Mouse (Mus musculus) layer of hippocampus, adult 6 months (tissue): ENCODE measurements around the gene Mtfmt. TPM values are rescaled to one million over a fixed set of nuclear protein-coding genes. Genes with fewer than 3 reads are reported as not detected.

ENCODE experiments used
- long read RNA-seq, 2 experiments: library from polyadenylated mRNA; unstranded; transcript quantifications; one replicate each; pipeline ENCODE4 v2.0.0; 2019 to 2020
- polyA plus RNA-seq: library from polyadenylated mRNA; unstranded; fragments of <200 nt; fragmentation: Nextera tagmentation; gene quantifications from 2 replicates; pipeline ENCODE4 v1.2.3, GENCODE M21; 2021

The Mtfmt gene
- polyA plus RNA-seq: 10.3 and 12.3 TPM in 2 replicates
- long read RNA-seq, experiment 1, transcript Mtfmt-201 (9 exons, 2,042 nt): major isoform, 16 of 23 reads
- long read RNA-seq, experiment 1, partial matches to known transcripts: 4 of 23 reads
- long read RNA-seq, experiment 1, other reads (novel, unspliced or antisense): 2 of 23 reads
- long read RNA-seq, experiment 2, transcript Mtfmt-201 (9 exons, 2,042 nt): major isoform, 63 of 76 reads
- long read RNA-seq, experiment 2, partial matches to known transcripts: 2 of 76 reads
- long read RNA-seq, experiment 2, other reads (novel, unspliced or antisense): 11 of 76 reads

DNA sequence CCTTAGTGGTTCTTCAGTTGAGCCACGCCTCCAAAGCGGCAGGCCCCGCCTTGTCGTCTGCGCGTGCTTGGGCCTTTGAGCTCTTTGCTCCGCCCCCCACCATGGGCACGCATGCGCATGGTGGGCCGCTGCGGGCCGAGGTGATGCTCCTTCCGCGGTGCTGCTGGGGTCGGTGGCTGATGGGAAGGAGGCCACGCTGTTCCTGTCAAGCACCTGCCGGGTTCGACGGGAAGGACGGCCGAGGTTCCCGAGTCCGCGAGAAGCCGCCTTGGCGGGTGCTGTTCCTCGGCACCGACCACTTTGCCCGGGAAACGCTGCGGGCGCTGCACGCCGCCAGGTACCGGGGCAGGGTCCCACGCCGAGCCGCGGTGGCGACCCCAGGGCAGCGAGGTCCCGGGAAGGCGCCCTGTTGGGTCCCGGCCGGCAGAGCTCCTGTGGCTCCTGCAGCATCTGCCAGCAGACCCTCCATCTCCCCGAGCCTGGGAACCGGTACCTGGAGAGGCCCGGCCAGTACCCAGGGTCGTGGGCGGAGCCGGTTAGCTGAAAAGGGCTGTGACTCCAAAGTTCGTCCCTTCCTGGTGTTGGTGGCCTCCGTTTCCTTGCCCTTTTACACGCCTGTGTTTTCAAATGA, at the start of gene Mtfmt:
TSS of gene Mtfmt (plus strand) at position 112 of the 631 bp plus-strand sequence.

DNA sequence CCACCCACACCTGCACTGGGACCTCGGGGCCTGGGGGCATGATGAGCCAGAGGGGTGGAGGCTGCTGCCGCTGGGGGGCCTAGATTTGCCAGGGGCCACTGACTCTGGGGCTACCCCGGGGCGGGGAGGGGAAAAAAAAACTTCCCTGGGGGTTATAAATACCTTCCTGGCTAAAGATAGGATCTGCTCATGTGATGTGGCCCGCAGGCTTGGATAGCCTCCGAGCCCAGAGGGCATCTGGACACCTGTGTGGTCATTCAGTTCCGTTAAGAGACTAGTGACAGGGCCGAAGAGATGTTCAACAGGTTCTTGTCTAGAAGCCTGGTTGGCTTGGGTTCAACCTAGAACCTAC, 44.0 kb upstream of the Mtfmt start, which contains the start of gene Kbtbd13:
TSS of gene Kbtbd13 (minus strand) at position 40 of the 352 bp plus-strand sequence.

DNA sequence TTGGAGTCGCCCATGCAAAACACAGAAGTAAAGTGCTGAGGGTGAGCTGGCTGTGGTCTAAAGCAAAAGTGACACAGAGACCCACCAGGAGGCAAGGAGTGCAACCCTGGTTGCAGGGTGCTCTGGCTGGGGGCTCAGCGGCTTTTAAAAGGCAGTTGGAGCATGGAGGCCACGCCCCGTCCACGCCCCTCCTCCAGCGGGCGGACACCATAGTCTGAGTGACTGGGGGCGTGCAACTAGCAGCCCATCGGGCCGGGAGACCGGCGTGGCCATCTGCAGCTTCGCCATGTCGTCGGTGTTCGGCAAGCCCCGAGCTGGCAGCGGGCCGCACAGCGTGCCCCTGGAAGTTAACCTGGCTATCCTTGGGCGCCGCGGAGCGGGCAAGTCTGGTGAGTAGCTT, 37.3 kb upstream of the Mtfmt start, which contains the start of gene Rasl12:
TSS of gene Rasl12 (plus strand) at position 228 of the 400 bp plus-strand sequence.

DNA sequence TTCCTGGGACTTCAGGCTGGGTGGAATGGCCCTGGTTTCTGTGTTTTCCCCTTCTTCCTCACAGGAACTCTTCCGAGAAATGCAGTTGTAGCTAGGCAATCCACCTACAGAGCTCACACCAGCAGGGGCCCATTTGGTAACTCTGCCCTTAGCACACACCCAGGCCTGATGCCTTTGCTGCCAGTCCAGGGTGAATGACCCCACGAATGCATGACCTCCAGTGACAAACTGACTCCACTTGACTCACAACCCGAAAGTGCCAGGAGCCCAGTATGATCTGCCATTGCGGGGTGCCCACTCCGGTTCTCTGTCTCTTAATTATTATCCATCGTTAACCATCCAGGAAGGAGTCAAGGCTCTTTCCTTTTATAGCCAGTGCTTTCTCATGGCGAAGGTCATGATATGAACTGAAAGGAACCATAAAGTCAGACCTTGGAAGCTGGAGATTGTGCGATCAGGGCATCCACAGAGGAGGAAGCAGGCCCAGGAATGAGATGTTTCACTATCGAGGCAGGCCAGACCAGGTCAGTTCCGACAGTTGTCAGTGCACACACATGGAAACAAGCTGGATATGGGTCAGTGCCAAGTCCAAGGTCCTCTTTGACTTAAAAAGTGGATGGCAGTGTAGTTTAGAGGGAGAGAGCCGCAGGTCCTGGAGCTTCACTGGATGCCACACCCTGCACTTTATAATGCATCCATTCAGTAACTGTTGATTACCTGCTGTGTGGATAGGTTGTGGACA, 12.7 kb upstream of the Mtfmt start, which contains the start of gene Slc51b:
TSS of gene Slc51b (minus strand) at position 196 of the 742 bp plus-strand sequence.

DNA sequence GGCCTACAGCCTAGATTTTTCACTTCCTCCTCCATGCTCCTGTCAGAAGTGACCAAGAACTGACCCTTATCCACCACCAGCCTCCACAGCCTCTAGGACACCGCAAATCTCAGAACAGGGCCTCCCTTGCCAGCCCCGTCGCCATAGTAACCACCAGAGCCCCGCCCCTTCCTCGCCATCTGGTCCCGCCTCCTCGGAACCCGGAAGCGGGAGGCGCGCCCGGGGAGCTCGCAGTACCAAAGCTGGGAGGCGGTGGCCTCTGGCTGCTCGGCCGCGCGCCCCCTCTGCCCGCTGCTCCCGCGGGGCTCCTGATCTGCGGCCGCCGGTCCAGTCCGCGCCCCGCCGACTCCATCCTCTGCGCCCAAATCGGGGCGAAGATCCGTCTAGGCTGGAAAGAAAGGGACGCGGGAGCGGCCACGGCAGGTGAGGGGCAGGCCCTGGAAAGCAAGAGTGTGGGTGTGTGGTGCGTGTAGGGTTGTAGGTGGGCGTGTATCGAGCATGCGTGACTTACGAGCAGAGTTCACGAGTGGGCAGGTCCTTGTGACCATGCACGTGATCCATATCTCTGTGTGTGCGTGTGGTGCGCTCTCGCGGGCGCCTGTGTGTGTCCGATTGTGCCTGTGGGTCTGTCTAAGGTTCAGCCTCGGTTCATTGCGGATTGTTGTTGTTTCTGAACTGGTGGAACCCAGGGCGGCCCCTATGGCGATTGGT, 25.3 kb downstream of the Mtfmt start, which contains the start of gene Spg21:
TSS of gene Spg21 (plus strand) at position 216 of the 711 bp plus-strand sequence.

Other genes with a start within 250 kb of the Mtfmt start
- 2.0 and 2.5 TPM in 2 replicates for gene Parp16, start 240.4 kb upstream of the Mtfmt start, polyA plus RNA-seq
- gene Cilp, start 170.6 kb upstream of the Mtfmt start, polyA plus RNA-seq: 0.04 TPM in 1 of 2 replicates, not detected in the other
- gene Clpx, start 141.5 kb upstream of the Mtfmt start, polyA plus RNA-seq: 23.4 and 25.7 TPM in 2 replicates
- gene Pdcd7, start 89.7 kb upstream of the Mtfmt start, polyA plus RNA-seq: 6.8 and 8.5 TPM in 2 replicates
- 0.10 TPM in 1 of 2 replicates, not detected in the other for gene Ubap1l, start 74.7 kb upstream of the Mtfmt start, polyA plus RNA-seq
- gene Kbtbd13, start 44.1 kb upstream of the Mtfmt start, polyA plus RNA-seq: 0.28 and 0.29 TPM in 2 replicates
- 2.4 and 3.4 TPM in 2 replicates for gene Rasl12, start 37.3 kb upstream of the Mtfmt start, polyA plus RNA-seq
- 0.30 TPM in 1 of 2 replicates, not detected in the other for gene Slc51b, start 12.8 kb upstream of the Mtfmt start, polyA plus RNA-seq
- gene Spg21, start 25.2 kb downstream of the Mtfmt start, polyA plus RNA-seq: 50.2 and 52.2 TPM in 2 replicates
- gene Ankdd1a, start 84.4 kb downstream of the Mtfmt start, polyA plus RNA-seq: 0.39 TPM in 1 of 2 replicates, not detected in the other
- gene Plekho2, start 144.3 kb downstream of the Mtfmt start, polyA plus RNA-seq: 5.1 and 5.6 TPM in 2 replicates
- 0.16 and 0.24 TPM in 2 replicates for gene Pif1, start 151.4 kb downstream of the Mtfmt start, polyA plus RNA-seq
- 3.2 and 3.4 TPM in 2 replicates for gene Rbpms2, start 193.9 kb downstream of the Mtfmt start, polyA plus RNA-seq
- gene Oaz2, start 232.2 kb downstream of the Mtfmt start, polyA plus RNA-seq: 269 and 278 TPM in 2 replicates